Mouse (Mus musculus) erythroblast, embryonic 14.5 days (primary cell): ENCODE results near the gene AC131692.1.

ENCODE experiments used
- GATA1 ChIP-seq: IDR thresholded peaks from 2 replicates; pipeline ENCODE4 v1.6.1; 2012; ENCODE audit warnings: low read length, inconsistent platforms, mixed read lengths
- TAL1 ChIP-seq: IDR thresholded peaks from 3 replicates; pipeline ENCODE4 v1.6.1; 2012; ENCODE audit warnings: low read length, inconsistent platforms, mixed read lengths

DNA sequence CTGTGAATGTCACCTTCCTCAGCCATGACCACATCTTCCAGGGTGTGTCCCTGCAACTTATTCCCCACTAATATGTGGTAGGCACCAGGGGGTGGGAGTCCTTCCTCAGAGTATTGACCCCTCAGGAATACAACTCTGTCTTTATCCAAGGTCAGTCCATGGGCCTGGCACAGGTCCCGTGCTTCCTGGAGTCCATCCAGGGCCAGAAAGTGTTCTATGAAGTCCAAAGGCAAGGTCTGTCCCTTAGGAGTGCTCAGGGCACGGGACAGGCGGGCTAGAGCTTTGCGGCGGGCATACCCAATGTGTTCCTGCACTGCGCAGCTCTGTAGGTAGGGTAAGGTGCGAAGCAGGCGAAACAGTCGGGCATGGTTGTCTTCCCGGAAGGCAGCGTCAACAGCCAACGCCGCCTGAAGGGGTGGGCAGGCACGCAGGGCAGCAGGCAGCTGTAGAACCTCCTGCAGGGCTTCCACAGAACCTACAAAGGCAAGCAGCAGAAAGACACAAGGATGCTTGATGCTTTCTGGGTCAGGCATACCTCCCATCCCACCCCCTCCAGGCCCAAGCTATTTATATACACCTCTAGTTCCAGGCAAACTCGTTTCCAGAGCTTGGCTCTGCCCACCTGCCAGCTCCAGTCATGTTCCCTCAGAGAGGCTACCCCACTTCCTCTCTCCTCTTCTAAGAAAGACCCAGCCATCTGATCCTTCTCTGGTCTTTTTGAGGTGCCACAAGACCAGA, 22.1 kb downstream of the AC131692.1 start:
- TF ChIP-seq GATA1 (no peak), TAL1 (no peak)
